Mouse (Mus musculus) heart, embryonic 11.5 days (tissue): ENCODE data around the gene Sec16a. TPM values are rescaled to one million over a fixed set of nuclear protein-coding genes. Genes with fewer than 3 reads are reported as not detected.
A peak's percentile ranks its signal among the peaks of the same experiment; 100 is the strongest.

Experiments
- ATAC-seq: fragments of 200-750 bp; cut with Nextera tagmentation; replicated peaks from 2 replicates; pipeline ENCODE4 v1.8.0; 2017; ENCODE audit warnings: moderate library complexity; ENCODE audit not compliant: insufficient number of reproducible peaks, low FRiP score, low TSS enrichment
- H3K27ac ChIP-seq: fragments of 300-500 bp; sonication (generic); 2 replicates; pipeline ENCODE4 v1.5.1; 2014; ENCODE audit warnings: mild to moderate bottlenecking, low read depth, low read length
- H3K27me3 ChIP-seq: fragments of 300-500 bp; sonication (generic); 2 replicates; pipeline ENCODE4 v1.6.1; 2014; ENCODE audit warnings: mild to moderate bottlenecking, low read length, mixed read lengths; ENCODE audit not compliant: control insufficient read depth, insufficient read depth
- H3K36me3 ChIP-seq: fragments of 300-500 bp; sonication (generic); 2 replicates; pipeline ENCODE4 v1.6.1; 2014; ENCODE audit warnings: mild to moderate bottlenecking, low read length, moderate library complexity, mixed read lengths; ENCODE audit not compliant: control insufficient read depth, insufficient read depth
- H3K4me1 ChIP-seq: fragments of 300-500 bp; sonication (generic); 2 replicates; pipeline ENCODE4 v1.6.1; 2014; ENCODE audit warnings: low read length; ENCODE audit not compliant: control insufficient read depth, insufficient read depth
- H3K4me2 ChIP-seq: fragments of 300-500 bp; sonication (generic); 2 replicates; pipeline ENCODE4 v1.6.1; 2014; ENCODE audit warnings: mild to moderate bottlenecking, moderate library complexity
- H3K4me3 ChIP-seq: fragments of 300-500 bp; sonication (generic); 2 replicates; pipeline ENCODE4 v1.5.1; 2014; ENCODE audit warnings: low read depth, low read length
- H3K9ac ChIP-seq: fragments of 300-500 bp; sonication (generic); 2 replicates; pipeline ENCODE4 v1.6.1; 2014; ENCODE audit warnings: mild to moderate bottlenecking, low read depth, low read length, moderate library complexity
- H3K9me3 ChIP-seq: fragments of 300-500 bp; sonication (generic); replicated peaks from 2 replicates; pipeline ENCODE4 v1.6.1; 2016; ENCODE audit warnings: low read length; ENCODE audit not compliant: control insufficient read depth
- WGBS: fragments of 180-500 bp; shearing (Covaris S2); extraction: QIAGEN DNeasy Blood & Tissue Kit; methylation state at CpG from one replicate; pipeline ENCODE4 v1.1.7; 2014; ENCODE audit not compliant: insufficient replicate concordance; 5-methylcytosine and 5-hydroxymethylcytosine counted together
- polyA plus RNA-seq: library from polyadenylated mRNA; unstranded; fragments of >200 nt; fragmentation: Nextera tagmentation; extraction: Ambion mirVana; gene quantifications from 2 replicates; pipeline ENCODE4 v1.2.1, GENCODE M21; 2014

Sec16a gene
- 23.6 and 27.1 TPM in 2 replicates for polyA plus RNA-seq

DNA sequence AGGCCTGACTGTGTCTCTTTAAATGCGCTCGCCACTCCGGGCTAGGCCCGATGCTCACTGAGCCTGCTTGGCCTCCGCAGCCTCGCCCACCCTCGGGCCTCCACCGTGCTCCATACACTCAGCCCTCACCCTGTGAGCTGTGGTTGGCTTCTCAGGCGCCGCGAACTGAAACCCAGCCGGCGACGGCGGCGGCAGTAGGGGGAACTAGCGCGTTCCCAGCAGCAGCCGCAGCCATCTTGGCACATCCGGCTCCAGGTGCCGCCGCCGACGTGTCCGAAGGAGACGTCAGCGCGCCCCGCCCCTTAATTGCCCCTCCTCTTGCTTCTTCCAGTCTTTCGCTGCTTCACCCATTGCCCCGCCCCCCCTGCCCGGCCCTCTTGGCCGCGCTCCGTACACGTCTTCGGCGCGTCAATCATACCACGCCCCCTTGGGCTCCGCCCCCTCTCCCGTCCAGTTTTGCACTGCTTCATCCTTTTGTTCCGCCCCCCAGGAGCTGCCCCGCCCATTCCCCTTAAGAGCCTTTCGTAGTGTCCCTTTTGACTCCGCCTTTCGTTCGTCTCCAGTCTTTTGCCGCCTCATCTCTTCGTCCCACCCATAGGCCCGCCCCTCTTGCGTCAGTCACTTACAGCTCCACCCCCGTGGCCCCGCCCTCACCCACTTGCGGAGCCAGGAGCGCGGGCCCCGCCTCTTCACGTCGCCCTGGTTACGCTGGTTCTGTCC lies at the start of gene Sec16a:
TSS of gene Sec16a (minus strand) at position 271 of the 720 bp plus-strand sequence.
- Histone ChIP-seq H3K27ac (peak within 1 kb of the TSS; percentile 91), H3K36me3 (peaks cover 7% of the 10 kb centered on the region), H3K27me3 (no peaks in the 10 kb centered on the region), H3K4me2 (peak within 1 kb of the TSS; percentile 87), H3K9me3 (no peaks in the 10 kb centered on the region), H3K4me1 (peaks cover 15% of the 10 kb centered on the region), H3K9ac (peak within 1 kb of the TSS; percentile 92), H3K4me3 (peak within 1 kb of the TSS; percentile 93)
- peak; percentile 92 for ATAC-seq
- under 1% methylated on average over 61 of the region's 61 CpGs for WGBS

DNA sequence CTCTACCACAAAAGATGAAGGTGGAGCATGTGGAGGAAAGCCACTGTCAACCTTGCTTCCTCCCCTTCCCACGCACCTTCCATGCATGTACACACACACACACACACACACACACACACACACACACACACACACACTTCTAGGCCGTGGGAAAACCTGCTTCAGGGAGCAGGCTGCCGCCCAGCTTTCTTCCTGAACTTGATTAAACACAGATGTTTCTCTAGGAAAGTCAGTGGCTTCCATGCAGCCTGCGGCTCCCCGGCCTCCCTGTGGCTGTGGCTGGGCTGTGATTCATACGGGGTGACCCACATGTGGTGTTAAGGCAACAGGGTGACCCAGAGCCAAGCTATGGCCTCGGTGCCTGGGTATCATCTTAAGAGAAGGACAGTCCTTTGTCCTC lies 49.4 kb upstream of the Sec16a start:
- no peaks in the 10 kb centered on the region for H3K36me3 ChIP-seq
- 33% methylated on average over 7 of the region's 7 CpGs for WGBS
- H3K9ac ChIP-seq: no peak overlapping the region
- no peaks in the 10 kb centered on the region for H3K27me3 ChIP-seq
- H3K4me1 ChIP-seq: peaks cover 69% of the 10 kb centered on the region
- no peak overlapping the region for H3K4me3 ChIP-seq
- H3K27ac ChIP-seq: peak overlapping the region; percentile 87
- ATAC-seq: no peak
- H3K4me2 ChIP-seq: no peak overlapping the region
- no peaks in the 10 kb centered on the region for H3K9me3 ChIP-seq

DNA sequence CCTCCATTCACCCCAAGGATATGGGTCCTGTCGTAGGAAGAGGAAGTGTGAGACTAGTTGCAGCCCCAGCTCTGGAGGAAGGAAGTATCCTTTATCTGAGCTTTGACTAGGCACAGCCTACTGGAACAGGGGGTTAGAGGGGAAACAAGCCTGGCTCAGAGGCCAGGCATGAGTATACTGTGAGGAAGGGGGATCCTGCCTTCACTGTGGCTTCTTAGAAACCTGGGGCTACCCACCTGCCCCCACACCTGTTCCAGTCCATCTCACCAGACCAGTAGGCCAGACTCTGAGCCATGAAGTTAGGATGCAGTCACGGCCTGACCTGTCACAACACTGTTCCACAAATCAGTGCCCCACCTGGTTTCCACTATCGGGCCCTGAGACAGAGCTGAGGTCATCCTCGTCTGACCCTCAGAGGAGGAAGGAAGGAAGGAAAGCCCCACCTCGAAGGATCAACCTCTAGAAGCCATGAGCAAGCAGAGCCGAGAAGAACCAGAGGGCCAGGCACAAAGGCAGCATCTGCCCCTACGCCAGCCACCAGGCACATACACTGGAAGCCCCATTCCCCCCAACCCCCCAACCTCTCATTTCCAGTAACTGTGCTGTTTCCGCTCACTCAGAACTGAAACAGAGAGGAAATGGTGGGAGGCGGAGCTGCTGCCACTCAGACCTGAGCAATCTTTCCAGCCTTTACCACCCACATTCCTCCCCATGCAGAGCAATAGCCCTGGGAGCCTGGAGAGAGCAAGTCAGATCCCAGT lies 48.2 kb upstream of the Sec16a start:
- 35% methylated on average over 9 of the region's 9 CpGs for WGBS
- no peaks in the 10 kb centered on the region for H3K27me3 ChIP-seq
- peak overlapping the region; percentile 44 for H3K4me2 ChIP-seq
- peaks cover 70% of the 10 kb centered on the region for H3K4me1 ChIP-seq
- H3K4me3 ChIP-seq: no peak overlapping the region
- H3K27ac ChIP-seq: peak overlapping the region; percentile 87
- ATAC-seq: peak; percentile 12; the same call in 1 of the 2 replicates
- peak overlapping the region; percentile 43; the same call in 1 of the 2 replicates for H3K9ac ChIP-seq
- no peaks in the 10 kb centered on the region for H3K36me3 ChIP-seq
- H3K9me3 ChIP-seq: no peaks in the 10 kb centered on the region

DNA sequence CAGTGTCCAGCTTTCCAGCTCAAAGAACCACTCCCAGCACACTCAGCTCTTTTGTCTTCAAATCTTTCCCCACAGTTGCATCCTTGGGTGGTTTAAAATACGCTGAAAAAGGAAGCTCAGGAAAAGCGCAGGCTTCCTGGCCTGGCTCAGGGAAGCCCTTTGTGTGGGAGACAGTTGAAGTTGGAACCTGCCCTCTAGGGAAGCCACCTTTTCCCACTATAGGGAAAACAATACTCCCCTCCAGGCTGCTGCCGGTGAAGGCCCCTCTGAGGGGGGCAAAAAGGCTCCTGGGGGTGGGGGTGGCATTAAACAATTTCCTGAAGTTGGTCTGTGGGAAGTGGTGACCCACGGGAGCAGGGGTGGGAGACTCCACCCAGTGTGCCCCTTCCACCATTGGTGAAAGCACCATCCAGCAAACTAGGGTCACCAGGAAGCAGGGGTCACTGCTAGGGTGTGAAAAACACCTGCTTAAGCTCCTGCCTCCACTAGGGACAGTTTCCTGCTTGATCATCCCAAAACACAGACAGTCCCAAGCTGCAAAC lies 45.8 kb upstream of the Sec16a start:
- H3K4me3 ChIP-seq: no peak overlapping the region
- 45% methylated on average over 4 of the region's 4 CpGs for WGBS
- H3K9me3 ChIP-seq: no peaks in the 10 kb centered on the region
- peaks cover 76% of the 10 kb centered on the region for H3K4me1 ChIP-seq
- no peak for ATAC-seq
- H3K27ac ChIP-seq: peak overlapping the region; percentile 68
- no peak overlapping the region; the same call in 1 of the 2 replicates for H3K4me2 ChIP-seq
- H3K9ac ChIP-seq: 0 out of 2 replicates have a peak overlapping the region, but pooled peaks have one; percentile 39
- no peaks in the 10 kb centered on the region for H3K36me3 ChIP-seq
- H3K27me3 ChIP-seq: no peaks in the 10 kb centered on the region

DNA sequence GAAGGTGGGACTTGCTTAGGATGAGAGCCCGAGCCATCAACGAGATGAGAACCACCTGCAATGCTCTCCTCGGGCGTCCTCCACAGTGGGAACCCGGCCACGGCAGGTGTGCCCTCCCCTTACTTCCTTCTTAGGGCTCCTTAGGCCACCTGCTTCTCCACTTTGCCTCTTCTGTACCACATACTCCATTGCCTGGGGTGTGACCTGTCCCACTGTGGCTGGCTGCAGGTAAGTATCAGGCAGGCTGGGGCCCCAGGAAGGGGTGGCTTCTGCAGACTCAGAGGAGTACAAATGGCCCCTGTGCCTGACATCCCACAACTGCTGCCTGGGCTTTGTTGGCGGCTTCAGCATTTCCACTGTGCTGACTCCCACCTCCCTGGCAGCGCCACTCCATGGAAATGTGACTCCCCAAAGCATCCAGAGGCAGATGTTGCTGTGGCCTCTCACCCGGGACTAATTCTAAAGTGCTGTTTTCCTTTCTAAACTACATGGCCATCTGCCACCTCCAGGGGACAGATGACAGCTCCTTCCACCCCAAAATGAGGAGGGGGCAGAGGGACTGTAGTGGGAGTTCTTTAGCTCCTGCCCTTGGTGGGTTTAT lies 43.6 kb upstream of the Sec16a start:
- no peak for ATAC-seq

DNA sequence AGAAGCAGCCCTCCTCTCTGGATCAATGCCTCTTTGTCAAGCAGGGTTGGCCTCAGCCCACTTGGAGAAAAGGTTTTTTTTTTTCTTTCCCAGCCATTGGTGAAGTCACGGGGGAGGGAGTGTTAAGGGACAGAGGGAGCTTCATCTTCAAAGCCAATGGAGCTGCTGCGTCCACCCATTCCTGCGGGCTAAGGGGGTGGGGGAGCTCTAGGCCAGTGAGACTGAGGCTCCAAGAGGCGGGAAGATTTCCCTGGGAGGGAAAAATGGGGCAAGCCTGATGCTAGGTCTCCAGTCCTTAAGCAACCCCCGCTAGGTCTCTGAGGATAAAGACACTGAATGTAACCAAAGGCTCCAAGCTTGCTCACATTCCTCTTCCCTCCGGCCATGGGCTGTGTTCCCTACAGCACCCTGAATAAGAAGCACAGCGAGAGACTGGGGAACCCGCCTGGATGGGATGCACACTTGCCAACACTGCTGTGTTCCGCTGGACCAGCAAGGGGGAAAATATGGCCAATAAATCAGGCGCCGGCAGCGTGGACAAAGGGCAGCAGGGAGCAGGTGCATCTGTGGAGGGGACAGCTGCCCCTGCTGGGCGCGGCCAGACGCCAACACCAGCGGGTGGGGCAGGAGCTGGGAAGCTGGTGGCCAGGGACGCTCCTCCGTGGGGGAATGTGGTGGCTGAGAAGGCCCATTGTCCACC lies 42.5 kb upstream of the Sec16a start:
- peak overlapping the region; percentile 23; the same call in 1 of the 2 replicates for H3K4me2 ChIP-seq
- H3K9me3 ChIP-seq: no peaks in the 10 kb centered on the region
- no peak for ATAC-seq
- WGBS: 40% methylated on average over 18 of the region's 18 CpGs
- H3K27ac ChIP-seq: peak overlapping the region; percentile 71
- H3K4me1 ChIP-seq: peaks cover 65% of the 10 kb centered on the region
- no peaks in the 10 kb centered on the region for H3K27me3 ChIP-seq
- H3K4me3 ChIP-seq: no peak overlapping the region
- H3K9ac ChIP-seq: 0 out of 2 replicates have a peak overlapping the region, but pooled peaks have one; percentile 22
- H3K36me3 ChIP-seq: peaks cover 3% of the 10 kb centered on the region; the same call in 1 of the 2 replicates

More for the DNA sequence above, 43.6 kb upstream of the Sec16a start:
- Histone ChIP-seq H3K27me3 (no peaks in the 10 kb centered on the region), H3K4me1 (peaks cover 68% of the 10 kb centered on the region), H3K9me3 (no peaks in the 10 kb centered on the region), H3K9ac (peak overlapping the region; percentile 1; the same call in 1 of the 2 replicates), H3K36me3 (peaks cover 3% of the 10 kb centered on the region; the same call in 1 of the 2 replicates), H3K27ac (peak overlapping the region; percentile 71), H3K4me3 (no peak overlapping the region), H3K4me2 (no peak overlapping the region)
- 58% methylated on average over 9 of the region's 9 CpGs for WGBS

DNA sequence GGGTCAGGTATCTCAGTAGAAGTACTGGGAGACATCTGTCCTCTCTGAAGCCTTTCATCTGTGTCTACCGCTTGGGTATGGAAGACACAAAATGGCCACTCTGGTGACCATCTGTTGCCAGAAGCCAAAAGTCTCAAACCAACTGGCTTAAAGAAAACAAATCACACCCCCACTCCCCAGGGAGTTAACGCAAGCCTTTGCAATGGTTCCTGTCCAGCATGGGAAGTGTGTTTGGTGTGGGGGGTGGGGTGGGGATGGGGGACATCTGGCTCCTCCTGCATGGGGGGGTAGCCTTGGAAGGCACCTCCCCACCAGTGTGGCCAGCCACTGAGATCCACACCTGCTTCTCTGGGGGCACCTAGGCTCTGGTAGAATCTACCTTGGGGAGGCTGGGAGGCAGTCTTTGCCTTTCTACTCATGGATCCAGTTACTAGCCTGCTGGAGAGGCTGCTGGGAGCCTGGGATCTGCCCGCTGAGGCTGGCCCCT lies 41.9 kb upstream of the Sec16a start:
- Histone ChIP-seq H3K4me2 (peak overlapping the region; percentile 23; the same call in 1 of the 2 replicates), H3K36me3 (peaks cover 3% of the 10 kb centered on the region; the same call in 1 of the 2 replicates), H3K27me3 (no peaks in the 10 kb centered on the region), H3K4me1 (peaks cover 61% of the 10 kb centered on the region), H3K9ac (no peak overlapping the region), H3K9me3 (no peaks in the 10 kb centered on the region), H3K27ac (peak overlapping the region; percentile 46; the same call in 1 of the 2 replicates), H3K4me3 (no peak overlapping the region)
- WGBS: 23% methylated on average over 3 of the region's 3 CpGs
- ATAC-seq: no peak
